Mouse (Mus musculus) neural tube, embryonic 13.5 days (tissue): ENCODE measurements around the gene Slc39a13. TPM values are rescaled to one million over a fixed set of nuclear protein-coding genes. Genes with fewer than 3 reads are reported as not detected.
A peak's percentile ranks its signal among the peaks of the same experiment; 100 is the strongest.

Source experiments
- ATAC-seq: fragments of 200-750 bp; cut with Nextera tagmentation; 2 replicates; pipeline ENCODE4 v1.8.0; 2017; ENCODE audit warnings: low read depth, mild to moderate bottlenecking, moderate TSS enrichment, moderate library complexity
- H3K27ac ChIP-seq: fragments of 300-500 bp; sonication (generic); replicated peaks from 2 replicates; pipeline ENCODE4 v1.5.1; 2015; ENCODE audit warnings: moderate library complexity, mild to moderate bottlenecking, inconsistent platforms
- H3K27me3 ChIP-seq: fragments of 300-500 bp; sonication (generic); 2 replicates; pipeline ENCODE4 v1.6.1; 2015; ENCODE audit warnings: mild to moderate bottlenecking, inconsistent platforms
- H3K36me3 ChIP-seq: fragments of 300-500 bp; sonication (generic); 2 replicates; pipeline ENCODE4 v1.6.1; 2015; ENCODE audit warnings: mild to moderate bottlenecking, inconsistent platforms
- H3K4me1 ChIP-seq: fragments of 300-500 bp; sonication (generic); replicated peaks from 2 replicates; pipeline ENCODE4 v1.6.1; 2015; ENCODE audit warnings: inconsistent platforms
- H3K4me2 ChIP-seq: fragments of 300-500 bp; sonication (generic); 2 replicates; pipeline ENCODE4 v1.6.1; 2015; ENCODE audit warnings: inconsistent platforms, mild to moderate bottlenecking, moderate library complexity
- H3K4me3 ChIP-seq: fragments of 300-500 bp; sonication (generic); 2 replicates; pipeline ENCODE4 v1.5.1; 2015; ENCODE audit warnings: mild to moderate bottlenecking, inconsistent platforms
- H3K9ac ChIP-seq: fragments of 300-500 bp; sonication (generic); 2 replicates; pipeline ENCODE4 v1.6.1; 2015; ENCODE audit warnings: moderate library complexity, mild to moderate bottlenecking, inconsistent platforms
- H3K9me3 ChIP-seq: fragments of 300-500 bp; sonication (generic); 2 replicates; pipeline ENCODE4 v1.6.1; 2016; ENCODE audit warnings: inconsistent platforms
- WGBS: fragments of 180-500 bp; shearing (Covaris S2); methylation state at CpG from one replicate; pipeline ENCODE4 v1.1.7; 2015; 5-methylcytosine and 5-hydroxymethylcytosine counted together
- polyA plus RNA-seq: library from polyadenylated mRNA; unstranded; fragments of >200 nt; fragmentation: Nextera tagmentation; extraction: Ambion mirVana; gene quantifications from 2 replicates; pipeline ENCODE4 v1.2.1, GENCODE M21; 2015

Slc39a13 gene
- polyA plus RNA-seq, 1 experiment from 2014 or later: 31.1 TPM

GRCm38 (mm10) chr2:91086392-91087237 is 16.4 kb upstream of the Slc39a13 start:
- Histone ChIP-seq H3K4me3 (no peak overlapping the region), H3K9ac (no peak overlapping the region), H3K27me3 (no peaks in the 10 kb centered on the region), H3K36me3 (no peaks in the 10 kb centered on the region), H3K27ac (no peak overlapping the region), H3K4me1 (no peaks in the 10 kb centered on the region), H3K4me2 (no peak overlapping the region), H3K9me3 (no peaks in the 10 kb centered on the region)
- ATAC-seq: no peak
- 69% methylated on average over 9 of the region's 9 CpGs for WGBS

DNA sequence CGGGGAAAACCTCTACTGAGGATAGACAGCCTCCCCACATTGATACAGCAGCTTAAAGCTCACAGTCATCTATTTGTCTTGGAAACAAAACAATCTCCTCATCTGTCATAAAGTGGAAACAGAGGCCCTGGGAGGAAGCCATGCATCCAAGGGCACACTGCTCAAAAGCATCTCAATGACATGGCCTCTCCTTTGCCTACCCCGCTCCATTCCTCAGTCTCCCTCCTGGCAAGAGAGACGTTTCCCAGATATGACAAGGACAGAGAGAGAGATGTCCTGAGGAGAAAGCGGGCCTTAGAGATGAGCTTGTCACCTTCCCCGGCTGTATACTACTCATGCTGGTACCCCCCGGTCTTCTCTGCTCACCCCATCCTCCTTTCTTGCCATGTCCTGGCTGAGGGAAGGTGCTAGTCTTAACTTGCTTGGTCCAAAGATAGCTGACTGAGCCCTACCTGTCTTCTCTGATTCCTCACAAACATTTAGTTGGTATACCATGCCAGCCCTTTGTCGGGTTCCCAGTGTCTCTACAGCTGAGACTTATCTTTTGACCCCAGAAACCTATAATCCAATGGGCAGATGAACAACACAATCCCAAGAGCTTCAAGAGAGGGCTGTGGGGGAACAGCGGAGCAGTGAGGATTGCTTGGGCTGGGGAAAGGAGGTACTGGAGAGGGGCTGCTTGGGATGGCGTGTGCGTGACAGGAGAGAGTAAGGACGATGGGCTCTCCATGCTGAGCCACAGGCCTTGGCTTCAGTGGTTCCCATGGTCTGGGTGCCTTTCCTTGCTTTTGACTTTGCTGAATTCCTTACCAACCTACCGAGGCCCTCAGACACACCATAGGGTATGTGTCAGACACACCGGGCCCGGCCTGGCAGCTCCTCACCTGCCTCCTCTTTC is 15.5 kb upstream of the Slc39a13 start:
- no peaks in the 10 kb centered on the region for H3K36me3 ChIP-seq
- ATAC-seq: no peak
- H3K9me3 ChIP-seq: no peaks in the 10 kb centered on the region
- no peak overlapping the region for H3K4me3 ChIP-seq
- no peak overlapping the region for H3K9ac ChIP-seq
- H3K4me1 ChIP-seq: no peaks in the 10 kb centered on the region
- 88% methylated on average over 14 of the region's 14 CpGs for WGBS
- H3K4me2 ChIP-seq: no peak overlapping the region
- no peaks in the 10 kb centered on the region for H3K27me3 ChIP-seq
- H3K27ac ChIP-seq: no peak overlapping the region

- 81% methylated on average over 15 of the region's 15 CpGs for WGBS
- ATAC-seq: no peak
- Histone ChIP-seq H3K4me2 (no peak overlapping the region), H3K9me3 (no peaks in the 10 kb centered on the region), H3K4me3 (no peak overlapping the region), H3K9ac (no peak overlapping the region), H3K27me3 (no peaks in the 10 kb centered on the region), H3K4me1 (no peaks in the 10 kb centered on the region), H3K27ac (no peak overlapping the region), H3K36me3 (no peaks in the 10 kb centered on the region)
These were observed 14.1 kb upstream of the Slc39a13 start for GRCm38 (mm10) chr2:91084179-91084820.

GRCm38 (mm10) chr2:91083366-91083940 is 13.2 kb upstream of the Slc39a13 start:
- Histone ChIP-seq H3K27me3 (no peaks in the 10 kb centered on the region), H3K4me1 (peaks cover 8% of the 10 kb centered on the region), H3K9ac (no peak overlapping the region), H3K4me3 (no peak overlapping the region), H3K36me3 (no peaks in the 10 kb centered on the region), H3K27ac (no peak overlapping the region; the same call in 1 of the 2 replicates), H3K9me3 (no peaks in the 10 kb centered on the region), H3K4me2 (no peak overlapping the region)
- WGBS: 45% methylated on average over 1 of the region's 1 CpGs
- no peak for ATAC-seq

- no peak for ATAC-seq
- Histone ChIP-seq H3K9ac (no peak overlapping the region), H3K4me3 (no peak overlapping the region), H3K9me3 (no peaks in the 10 kb centered on the region), H3K4me1 (peaks cover 13% of the 10 kb centered on the region), H3K27me3 (no peaks in the 10 kb centered on the region), H3K4me2 (no peak overlapping the region), H3K36me3 (no peaks in the 10 kb centered on the region), H3K27ac (peak overlapping the region; percentile 9; the same call in 1 of the 2 replicates)
- 64% methylated on average over 11 of the region's 11 CpGs for WGBS
These were observed 12.6 kb upstream of the Slc39a13 start for GRCm38 (mm10) chr2:91082844-91083243.

GRCm38 (mm10) chr2:91081775-91082695 is 11.8 kb upstream of the Slc39a13 start, which contains the start of gene Spi1:
Gene Spi1, plus strand, starts transcription at chr2:91082390.
- Histone ChIP-seq H3K27me3 (no peaks in the 10 kb centered on the region), H3K4me1 (peaks cover 13% of the 10 kb centered on the region)
- WGBS: 81% methylated on average over 13 of the region's 13 CpGs

GRCm38 (mm10) chr2:91080784-91081513 is 10.7 kb upstream of the Slc39a13 start:
- WGBS: 81% methylated on average over 8 of the region's 8 CpGs
- H3K27me3 ChIP-seq: no peaks in the 10 kb centered on the region
- no peak overlapping the region for H3K4me3 ChIP-seq
- no peak overlapping the region for H3K9ac ChIP-seq
- ATAC-seq: no peak
- H3K4me2 ChIP-seq: no peak overlapping the region
- peaks cover 13% of the 10 kb centered on the region for H3K4me1 ChIP-seq
- no peaks in the 10 kb centered on the region for H3K9me3 ChIP-seq
- H3K36me3 ChIP-seq: no peaks in the 10 kb centered on the region
- no peak overlapping the region for H3K27ac ChIP-seq

More at GRCm38 (mm10) chr2:91081775-91082695, 11.8 kb upstream of the Slc39a13 start, which contains the start of gene Spi1:
- peak within 1 kb of the TSS; percentile 9; the same call in 1 of the 2 replicates for H3K27ac ChIP-seq
- no peak for ATAC-seq
- H3K36me3 ChIP-seq: no peaks in the 10 kb centered on the region
- no peak within 1 kb of the TSS for H3K4me3 ChIP-seq
- H3K4me2 ChIP-seq: no peak within 1 kb of the TSS
- H3K9me3 ChIP-seq: no peaks in the 10 kb centered on the region
- no peak within 1 kb of the TSS for H3K9ac ChIP-seq

GRCm38 (mm10) chr2:91079026-91079384 is 8.8 kb upstream of the Slc39a13 start:
- Histone ChIP-seq H3K36me3 (no peaks in the 10 kb centered on the region), H3K9ac (peak overlapping the region; percentile 81), H3K9me3 (no peaks in the 10 kb centered on the region), H3K27me3 (no peaks in the 10 kb centered on the region), H3K4me3 (peak overlapping the region; percentile 50), H3K4me1 (peaks cover 13% of the 10 kb centered on the region), H3K4me2 (peak overlapping the region; percentile 88), H3K27ac (peak overlapping the region; percentile 49; the same call in 1 of the 2 replicates)
- no peak; the same call in 1 of the 2 replicates for ATAC-seq
- WGBS: 39% methylated on average over 5 of the region's 5 CpGs

DNA sequence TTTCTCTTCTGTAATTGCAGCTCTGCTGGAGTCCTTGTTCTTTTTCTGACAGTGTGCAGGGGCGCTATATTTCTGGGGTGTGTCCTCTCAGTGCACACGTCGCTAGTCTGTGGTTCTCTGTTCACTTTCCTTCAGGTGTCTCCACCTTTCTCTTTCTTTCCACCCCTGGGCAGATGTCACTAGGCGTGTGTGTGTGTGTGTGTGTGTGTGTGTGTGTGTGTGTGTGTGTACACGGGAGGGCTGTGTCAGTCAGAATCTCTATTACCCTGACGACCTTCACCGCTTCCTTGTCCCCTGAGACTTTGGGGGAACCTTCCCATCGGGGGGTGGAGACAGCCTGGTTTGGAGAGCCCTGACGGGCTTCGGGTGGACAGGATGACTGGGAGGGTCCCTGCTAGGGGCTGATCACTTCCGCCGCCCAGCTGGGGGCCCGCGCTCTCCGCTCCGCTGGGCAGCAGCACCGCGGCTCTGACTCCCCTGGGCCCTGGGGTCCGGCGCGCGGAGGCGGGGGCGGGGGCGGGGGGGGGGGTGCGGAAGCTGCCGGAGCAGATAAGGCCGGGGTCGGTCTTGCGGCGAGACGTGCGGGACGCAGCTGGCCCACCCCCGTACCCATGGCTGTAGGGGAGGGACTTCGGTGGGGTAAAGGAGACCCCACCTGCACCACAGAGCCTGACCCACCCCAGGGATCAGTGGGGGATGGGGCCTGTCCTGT is 8.3 kb upstream of the Slc39a13 start:
- Histone ChIP-seq H3K9me3 (no peaks in the 10 kb centered on the region), H3K27me3 (no peaks in the 10 kb centered on the region), H3K4me3 (peak overlapping the region; percentile 50), H3K9ac (peak overlapping the region; percentile 81), H3K4me1 (peaks cover 13% of the 10 kb centered on the region), H3K27ac (peak overlapping the region; percentile 49; the same call in 1 of the 2 replicates), H3K4me2 (peak overlapping the region; percentile 88), H3K36me3 (no peaks in the 10 kb centered on the region)
- peak; percentile 82 for ATAC-seq
- 1% methylated on average over 28 of the region's 36 CpGs for WGBS

DNA sequence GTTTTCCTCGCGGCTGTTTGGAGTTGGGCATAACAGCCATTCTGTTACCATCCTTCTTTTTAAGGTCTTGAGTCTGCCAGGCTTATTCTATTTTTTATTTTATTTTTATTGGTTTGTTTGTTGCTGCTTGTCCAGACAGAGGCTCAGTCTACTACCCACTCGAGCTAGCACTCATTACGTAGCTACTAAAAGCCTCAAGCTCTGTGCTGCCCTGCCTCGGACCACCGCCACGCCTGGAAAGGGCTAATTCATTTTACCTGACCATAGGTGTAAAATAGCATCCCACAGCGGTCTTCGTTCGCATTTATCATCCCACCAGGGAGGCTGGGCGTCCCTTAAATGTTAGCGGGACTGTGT is 7.7 kb upstream of the Slc39a13 start:
- ATAC-seq: no peak
- peaks cover 13% of the 10 kb centered on the region for H3K4me1 ChIP-seq
- no peaks in the 10 kb centered on the region for H3K27me3 ChIP-seq
- peak overlapping the region; percentile 81 for H3K9ac ChIP-seq
- H3K9me3 ChIP-seq: no peaks in the 10 kb centered on the region
- WGBS: 15% methylated on average over 12 of the region's 12 CpGs
- H3K36me3 ChIP-seq: no peaks in the 10 kb centered on the region
- H3K27ac ChIP-seq: 0 out of 2 replicates have a peak overlapping the region, but pooled peaks have one; percentile 49
- H3K4me2 ChIP-seq: peak overlapping the region; percentile 88
- H3K4me3 ChIP-seq: peak overlapping the region; percentile 50
